Mouse (Mus musculus) granulocyte monocyte progenitor cell, adult 5-6 weeks (primary cell): ENCODE results near the gene Lef1. TPM values are rescaled to one million over a fixed set of nuclear protein-coding genes. Genes with fewer than 3 reads are reported as not detected.

Experiments
- ATAC-seq: replicated peaks from 2 replicates; pipeline ENCODE4 v1.8.0; 2016; ENCODE audit warnings: mild to moderate bottlenecking, moderate TSS enrichment, inconsistent platforms; ENCODE audit not compliant: poor library complexity, severe bottlenecking
- total RNA-seq, 2 experiments: library from RNA; stranded (forward) in 1 of 2; stranded (reverse) in 1 of 2; fragments of 200-712, 200-1000 nt in 1 of 2; fragments of >200 nt in 1 of 2; fragmentation: Nextera tagmentation in 1 of 2; gene quantifications; 2 replicates each; pipeline ENCODE4 v1.2.3; 2014 to 2017

The Lef1 gene
- total RNA-seq, 2 experiments from 2014 or later: not detected

DNA sequence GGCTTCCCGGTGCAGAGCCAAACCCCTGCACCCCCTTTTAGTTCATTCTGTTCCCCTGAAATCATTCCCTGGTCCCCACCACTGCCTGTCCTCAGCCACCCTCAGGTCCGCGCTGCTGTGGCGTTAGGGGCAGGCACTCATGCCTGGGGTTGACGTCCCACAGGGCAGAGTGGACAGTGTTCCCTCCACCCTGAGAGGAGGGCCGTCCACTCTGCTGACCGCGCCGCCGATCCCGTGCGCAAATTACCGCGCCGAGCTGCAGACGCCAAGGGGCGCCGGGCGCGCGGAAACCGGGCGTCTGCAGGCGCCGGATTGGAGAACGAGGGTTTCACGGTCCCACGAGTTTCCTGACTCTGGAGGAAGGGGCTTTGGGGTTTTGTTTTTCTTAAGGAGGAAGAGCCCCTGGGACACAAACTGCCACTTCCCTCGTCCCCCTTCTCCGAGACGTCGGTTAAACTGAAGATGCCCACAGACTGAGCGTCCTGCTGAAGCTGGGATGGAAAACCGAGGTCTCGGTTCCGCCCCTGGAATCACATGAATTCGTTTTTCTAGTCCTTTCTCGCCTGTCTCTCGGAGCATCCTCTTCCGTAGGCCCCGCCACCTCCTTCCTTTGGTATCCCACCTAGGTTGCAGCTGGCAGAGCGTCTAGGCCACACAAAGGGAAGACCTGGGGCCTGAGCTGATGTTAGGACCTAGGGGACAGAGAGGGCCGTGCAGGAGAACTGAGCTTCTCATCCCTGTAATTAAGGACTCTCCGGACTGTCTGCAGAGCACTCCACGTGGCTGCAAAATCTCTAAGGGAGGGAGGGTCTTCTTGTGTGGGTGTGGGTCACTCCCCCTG, 3.6 kb upstream of the Lef1 start:
- ATAC-seq: no peak

DNA sequence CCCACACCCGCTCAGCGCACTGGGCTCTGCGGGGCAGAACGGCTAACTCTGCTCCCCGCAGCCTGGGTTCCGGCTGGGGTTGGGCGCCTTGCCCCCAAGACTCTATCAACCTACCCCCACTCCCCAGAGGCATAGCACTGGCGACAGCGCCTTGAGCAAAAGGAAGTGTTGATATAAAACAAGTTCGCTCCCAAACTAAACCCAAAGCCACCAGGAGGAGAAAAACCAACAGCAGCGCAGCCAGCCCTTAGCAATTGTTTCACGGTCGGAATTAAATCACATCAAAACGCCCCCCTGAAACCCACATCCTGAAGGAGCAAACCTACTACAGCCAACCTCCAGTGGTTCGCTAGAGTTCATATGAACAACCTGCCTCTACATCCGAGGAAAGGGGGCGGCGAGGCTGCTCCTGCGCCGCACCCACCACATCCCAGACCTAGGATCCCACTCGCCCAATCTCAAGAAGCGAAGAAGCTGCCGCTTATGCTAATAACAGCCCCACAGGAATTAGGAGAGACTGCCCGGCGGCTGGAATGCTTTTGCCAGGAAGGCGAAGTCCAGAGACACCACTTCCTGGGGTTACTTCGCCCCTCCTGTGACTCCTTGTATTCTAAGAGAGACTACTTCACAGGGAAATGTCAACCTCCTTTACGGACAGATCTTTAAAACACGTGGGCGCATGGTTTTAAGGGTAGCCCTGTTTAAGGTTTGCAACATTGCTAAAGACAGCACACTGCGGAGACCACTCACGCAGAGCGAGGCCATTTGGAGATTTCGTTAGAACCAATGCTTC, 2.8 kb upstream of the Lef1 start:
- ATAC-seq: no peak

DNA sequence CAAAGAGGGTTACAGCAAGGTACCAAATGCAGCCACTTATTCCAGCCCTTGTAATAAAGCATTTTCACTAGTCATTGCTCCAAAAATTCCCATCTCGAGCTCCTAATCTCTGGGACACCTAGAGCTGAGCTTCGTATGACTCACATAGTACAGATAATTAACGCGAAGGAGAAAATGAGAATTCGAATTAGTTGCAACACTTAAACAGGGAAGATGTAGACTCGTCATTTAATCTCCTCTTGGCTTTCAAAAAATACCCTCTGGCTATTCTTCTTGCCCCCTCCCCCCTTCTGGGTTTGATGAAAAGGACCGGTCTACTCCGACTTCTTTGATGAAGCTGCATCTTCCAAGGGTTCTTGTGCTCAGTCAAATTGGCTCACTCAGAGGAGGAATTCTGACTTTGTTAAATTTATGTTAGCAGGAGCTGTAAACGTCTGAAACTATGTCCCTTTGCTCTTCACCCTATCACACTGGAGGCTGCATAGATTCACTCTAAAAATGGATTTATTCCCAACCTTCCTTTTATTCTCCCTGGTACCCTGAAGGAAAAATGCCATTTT, 2.1 kb upstream of the Lef1 start:
- ATAC-seq: no peak

DNA sequence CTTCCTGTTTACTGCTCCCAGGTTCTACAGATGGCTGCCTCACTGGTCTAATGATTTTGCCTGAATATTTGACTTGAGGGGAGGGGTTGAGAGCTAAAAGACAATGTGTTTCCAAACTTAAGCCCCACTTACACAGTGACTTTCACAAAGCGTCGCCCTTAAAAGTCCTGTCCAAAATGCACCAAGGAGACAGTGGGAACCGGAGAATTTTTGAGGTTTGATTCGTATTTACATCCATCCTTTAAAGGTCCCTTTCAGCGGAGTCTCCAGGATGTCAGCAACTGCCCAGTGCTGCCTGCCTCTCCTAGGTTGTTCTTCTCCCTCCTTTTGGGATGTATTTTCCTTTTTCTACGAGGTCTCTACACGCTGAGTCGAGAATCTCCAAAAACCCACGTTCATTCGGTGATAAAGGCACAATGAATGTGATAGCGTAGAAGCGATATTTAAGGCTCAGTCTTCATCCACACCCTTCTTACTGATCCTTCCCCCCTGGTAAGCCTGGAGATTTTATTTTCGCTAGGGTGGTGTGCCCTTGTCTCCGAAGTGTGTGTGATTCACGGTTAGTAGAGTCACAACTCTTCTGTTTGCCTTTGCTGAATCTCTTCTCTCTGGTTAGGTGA, 1.1 kb upstream of the Lef1 start:
- no peak for ATAC-seq

DNA sequence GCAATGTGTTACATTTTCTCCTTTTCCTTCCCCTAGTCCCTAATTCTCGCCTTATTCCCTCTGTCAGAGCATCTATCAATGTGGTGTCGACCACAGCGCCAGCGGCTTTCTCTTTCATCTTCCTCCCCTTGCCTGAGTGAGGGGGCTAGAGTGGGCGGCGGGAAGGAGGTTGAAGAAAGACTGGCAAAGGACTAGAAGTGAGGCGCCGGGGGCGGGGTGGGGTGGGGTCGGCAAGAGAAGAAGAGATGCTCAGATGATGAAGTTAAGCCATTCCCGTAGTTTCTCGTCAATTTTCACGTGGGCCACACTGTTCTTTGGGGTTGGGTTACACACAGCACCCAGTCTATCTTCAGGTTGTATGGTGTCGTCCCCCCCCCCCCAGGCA, 593 bp upstream of the Lef1 start:
- no peak for ATAC-seq

DNA sequence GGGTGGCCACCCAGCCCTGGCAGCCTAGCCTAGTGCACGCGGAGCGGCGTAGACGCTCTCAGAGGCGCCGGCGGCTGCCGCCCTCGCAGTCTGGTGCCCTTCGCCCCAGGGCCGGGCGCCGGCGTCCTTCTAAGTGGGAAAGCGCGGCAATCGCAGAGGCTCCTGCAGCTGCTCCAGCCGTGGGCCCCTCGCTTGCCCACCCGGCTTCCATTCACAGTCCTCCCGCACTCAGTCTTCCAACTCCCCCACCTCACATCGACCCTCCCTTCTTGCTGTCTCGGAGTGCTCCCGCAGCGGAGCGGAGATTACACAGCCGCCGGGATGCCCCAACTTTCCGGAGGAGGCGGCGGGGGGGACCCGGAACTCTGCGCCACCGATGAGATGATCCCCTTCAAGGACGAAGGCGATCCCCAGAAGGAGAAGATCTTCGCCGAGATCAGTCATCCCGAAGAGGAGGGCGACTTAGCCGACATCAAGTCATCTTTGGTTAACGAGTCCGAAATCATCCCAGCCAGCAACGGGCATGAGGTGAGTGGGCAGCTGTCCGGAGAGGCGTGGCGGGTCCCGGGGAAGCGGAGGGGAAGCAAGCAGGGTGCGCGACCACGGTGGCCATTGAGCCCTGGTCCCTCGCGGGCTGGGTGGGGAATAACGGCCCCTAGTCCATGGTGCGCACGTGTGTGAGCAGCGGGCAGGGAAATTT, 1.0 kb downstream of the Lef1 start:
- peak; percentile 34 for ATAC-seq

DNA sequence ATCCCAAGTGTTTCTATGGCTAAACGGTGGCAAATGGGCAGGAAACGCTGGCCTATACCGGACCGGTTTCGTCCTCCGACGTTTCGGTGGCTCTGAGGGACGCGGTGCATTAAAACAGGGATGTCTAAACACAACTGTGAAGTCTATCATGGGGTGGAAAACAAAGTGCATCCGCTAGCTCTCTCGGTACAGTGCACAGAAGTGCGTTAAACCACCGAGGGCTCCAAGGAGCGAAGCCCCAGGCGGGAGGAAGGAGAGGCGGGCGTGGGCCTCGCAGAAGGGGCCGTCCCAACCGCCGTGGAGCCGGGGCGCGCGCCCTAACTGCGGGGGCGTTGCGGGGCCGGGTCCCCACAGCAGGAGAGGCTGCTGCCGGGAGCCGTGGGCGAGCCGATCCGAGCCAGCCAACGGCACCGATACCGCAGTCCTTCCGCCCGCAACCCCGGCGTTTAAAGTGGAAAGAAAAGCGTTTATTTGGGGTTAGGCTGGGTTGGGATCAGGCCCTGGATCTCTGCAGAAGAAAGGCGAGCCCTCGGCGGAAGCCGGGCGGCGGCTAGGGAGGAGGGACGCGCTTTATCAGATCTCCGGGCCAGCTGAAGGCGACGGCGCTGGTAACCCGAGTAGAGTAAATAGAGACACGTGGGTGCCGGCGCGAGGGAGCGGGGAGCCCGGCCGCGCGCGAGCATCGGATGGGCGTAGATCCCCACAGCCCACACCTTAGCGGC, 1.7 kb downstream of the Lef1 start:
- ATAC-seq: peak; percentile 38

DNA sequence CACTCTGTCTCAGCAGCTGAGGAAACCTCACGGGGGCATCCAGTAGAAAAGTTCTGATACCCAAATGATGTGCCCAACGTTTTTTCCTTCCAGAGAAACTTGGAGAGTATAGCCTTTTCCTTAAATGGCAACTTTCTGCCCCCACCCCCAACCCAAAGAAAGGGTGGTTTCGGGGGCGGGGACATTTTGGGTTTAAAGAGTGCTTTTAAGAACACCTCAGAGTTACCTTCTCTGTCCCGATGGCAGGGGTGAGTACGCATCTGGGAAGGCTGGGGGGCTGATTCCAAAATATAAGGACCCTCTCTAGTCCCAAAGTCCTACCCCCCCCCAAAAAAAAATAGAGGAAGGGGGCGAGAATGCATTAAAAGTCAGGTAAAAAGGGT, 2.3 kb downstream of the Lef1 start:
- ATAC-seq: no peak

DNA sequence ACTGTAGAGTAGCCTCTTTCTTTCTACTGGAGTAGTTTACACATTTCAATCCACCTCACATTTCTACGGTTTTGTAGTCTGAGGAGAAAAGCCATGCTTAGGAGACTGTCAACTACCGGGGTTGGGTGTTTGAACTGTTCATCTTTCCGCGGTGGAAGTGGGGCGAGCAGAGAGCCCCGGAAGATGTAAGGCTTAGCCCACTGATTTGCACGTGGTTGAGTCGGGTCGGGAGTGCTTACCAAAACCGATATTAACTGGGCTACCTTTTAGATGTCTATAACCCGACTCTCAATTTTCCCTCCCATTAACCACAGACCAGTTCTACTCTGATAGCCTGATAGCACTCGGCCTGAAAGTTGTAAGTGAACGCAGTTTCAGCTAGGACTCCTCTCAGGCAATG, 2.8 kb downstream of the Lef1 start:
- no peak for ATAC-seq

DNA sequence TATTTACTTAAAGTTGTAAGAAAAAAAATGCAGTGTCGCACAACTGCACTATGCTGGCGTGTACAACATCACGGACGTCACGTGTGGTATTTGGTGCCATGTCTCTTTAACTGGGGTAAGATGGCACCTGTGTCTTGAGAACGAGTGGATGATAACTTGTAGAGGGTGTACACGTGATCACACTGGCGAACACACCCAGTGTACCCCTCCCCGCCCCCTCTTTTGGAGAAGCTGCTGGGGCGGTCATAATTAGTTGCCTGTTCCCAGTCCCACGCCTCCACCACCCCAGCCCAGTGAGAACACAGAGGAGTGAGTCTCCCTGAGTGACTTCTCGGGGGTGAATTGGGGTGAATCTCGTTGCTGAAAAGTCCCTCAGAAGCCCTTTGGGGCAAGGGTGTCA, 5.8 kb downstream of the Lef1 start:
- no peak for ATAC-seq

DNA sequence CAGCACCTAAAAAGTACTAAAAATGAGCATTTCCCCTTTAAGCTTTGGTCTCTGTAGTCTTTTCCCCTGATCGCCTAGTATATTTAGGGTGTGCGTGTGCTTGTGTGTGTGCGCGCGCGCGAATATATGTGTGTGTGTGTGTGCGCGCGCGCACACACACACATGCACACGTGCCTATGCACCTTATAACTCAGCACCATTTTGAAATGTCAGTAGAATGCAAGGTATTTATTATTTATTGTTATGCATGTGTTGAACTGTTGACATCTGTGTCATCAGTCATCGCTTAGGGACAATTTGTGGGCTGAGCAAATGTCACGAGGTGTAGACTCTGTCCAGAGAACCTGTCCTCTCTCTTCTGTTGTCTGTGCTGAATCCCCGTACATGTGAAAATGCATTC, 7.1 kb downstream of the Lef1 start:
- no peak for ATAC-seq

DNA sequence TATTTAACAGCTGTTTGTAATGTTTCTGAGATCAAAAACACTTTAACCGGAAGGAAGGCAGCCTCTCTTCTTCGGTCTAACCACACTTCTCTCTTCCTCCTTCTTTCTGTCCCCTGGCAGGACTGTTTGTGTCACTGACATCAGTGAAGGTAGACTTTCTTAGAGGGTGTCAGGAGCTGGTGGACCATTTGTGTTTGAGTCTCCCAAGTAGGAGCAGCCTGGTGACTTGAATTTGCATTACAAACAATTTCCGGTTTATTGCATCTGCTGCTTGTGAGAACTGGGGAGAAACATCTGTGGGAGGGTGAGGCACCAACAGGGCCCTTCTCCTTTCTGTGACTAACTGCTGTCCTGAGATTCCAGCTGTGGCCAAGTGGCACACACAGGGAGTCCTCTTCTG, 7.6 kb downstream of the Lef1 start:
- peak; percentile 27; the same call in 1 of the 2 replicates for ATAC-seq

DNA sequence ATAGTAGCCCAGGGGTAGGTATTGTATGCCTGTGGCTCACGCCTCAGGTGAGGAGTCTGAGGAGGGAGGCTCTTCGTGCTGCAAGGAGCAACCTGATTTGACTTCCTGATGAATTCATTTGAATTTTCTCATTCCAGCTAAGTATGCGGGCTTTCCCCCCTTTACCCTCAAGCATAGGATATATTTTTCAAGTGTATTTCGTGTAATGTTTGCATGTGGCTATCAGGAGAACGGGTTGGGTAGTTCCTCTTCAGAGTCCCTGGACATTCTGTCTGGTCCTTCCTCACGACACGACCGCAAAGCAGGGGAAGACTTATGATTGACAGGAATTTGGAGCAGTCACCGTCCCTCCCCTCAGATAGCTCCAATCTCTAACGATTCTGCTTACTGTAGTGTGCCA, 9.2 kb downstream of the Lef1 start:
- ATAC-seq: no peak

DNA sequence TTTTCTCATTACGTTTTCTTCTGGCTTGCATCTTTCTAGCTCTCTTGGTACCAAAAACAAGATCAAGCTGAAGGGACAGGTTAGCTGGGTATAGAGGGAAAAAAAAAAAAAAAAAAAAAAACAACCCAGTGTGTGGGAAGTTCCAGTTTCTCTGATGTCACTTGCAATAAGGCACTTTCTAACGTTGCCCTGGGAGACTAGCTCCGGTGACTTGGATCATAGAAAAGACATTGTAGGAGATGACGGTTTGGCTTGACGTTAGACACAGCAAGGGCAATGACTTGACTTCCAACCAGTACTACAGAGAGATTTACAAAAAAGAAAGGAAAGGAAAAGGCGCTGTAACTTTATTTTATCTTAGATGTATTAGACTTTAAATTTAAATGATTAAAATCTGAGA, 13.2 kb downstream of the Lef1 start:
- no peak for ATAC-seq

DNA sequence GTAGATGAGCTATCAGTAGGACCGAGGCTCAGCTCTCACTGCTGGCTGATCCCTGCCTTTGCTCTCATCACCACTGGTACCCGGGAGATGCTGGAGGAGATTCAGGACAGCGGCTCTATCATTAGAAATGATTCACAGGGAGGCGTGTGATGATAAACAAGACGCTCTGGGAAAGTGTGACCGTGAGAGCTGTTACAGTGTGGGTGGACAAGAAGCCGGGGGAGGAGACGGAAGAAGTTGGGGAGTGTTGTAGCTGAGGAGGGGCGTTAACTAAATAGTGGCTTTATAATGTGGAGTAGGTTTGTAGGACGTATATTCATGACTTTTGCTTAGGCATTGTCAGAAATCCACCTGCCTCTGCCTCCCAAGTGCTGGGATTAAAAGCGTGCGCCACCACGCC, 15.6 kb downstream of the Lef1 start:
- ATAC-seq: no peak

DNA sequence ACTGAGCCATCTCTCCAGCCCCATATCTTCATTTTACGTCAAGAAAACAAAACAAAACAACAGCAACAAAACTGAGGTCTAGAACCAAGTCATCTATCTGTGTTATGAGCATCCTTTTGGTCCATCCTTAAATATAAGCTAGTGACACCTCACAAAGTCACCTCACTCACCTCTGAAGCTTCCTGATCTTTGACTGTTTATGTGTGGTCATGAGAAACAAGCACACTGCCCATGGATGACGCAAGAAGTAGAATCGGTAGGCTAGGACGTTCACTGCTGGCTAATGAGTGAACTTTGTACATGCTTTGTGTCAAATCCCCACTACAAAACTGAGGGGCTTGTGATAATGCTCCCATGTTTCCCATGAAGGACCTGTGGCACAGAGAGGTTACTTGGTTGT, 16.2 kb downstream of the Lef1 start:
- ATAC-seq: no peak

DNA sequence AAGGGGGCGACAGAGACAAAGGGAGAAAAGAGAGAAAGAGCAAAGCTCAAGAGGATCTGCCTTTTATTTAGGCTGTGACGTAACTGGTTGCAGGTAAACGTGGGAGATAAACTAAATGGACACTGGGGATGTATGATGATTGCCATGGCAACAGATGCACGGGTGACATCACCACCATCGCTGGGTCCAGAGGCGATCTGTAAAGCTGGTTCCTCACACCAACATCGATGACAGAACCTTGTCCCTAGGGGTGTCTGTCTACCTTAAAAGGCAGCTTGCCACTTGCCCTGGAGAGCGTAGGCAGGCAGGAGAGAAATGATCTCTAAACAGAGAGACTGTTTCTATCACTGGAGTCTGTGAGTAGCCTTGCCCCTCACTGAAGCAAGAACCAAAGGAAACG, 23.7 kb downstream of the Lef1 start:
- ATAC-seq: no peak

DNA sequence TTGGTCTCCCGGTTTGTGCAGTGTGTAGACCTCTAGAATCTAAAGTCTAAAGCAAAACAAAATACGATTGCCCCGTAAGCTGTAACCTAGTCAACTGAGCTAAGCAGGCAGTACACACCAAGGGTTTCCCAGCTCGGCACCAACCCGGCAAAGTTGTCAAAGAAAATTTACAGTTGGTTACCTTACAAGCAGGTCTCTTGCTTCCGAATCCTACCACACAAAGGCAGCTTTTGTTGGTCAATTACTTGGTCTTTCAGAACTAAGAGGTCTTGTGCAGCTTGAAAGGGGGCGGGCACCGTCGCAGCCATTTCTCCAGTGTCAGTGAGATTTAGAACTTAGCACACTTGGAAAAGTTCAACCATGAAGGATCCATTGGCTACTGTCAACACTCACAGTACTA, 25.2 kb downstream of the Lef1 start:
- ATAC-seq: no peak

DNA sequence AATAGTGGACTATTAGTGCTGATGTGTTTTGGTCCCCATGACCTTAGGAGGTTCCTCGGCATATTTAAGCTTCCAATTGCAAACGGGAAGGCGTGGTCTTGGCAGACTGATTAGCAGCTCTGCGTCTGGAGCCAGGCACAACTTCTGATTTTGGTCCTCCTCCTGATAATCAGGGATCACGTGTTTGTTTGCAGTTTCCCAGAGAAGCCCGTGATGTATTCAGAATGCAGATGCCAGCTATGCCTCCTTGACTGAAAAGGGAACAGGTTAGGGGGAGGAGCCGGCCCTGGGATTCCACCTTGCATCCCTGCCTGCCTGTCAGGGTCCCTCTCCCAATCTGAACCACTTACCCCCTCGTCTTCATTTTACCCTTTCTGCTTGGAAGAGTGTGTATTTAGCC, 26.2 kb downstream of the Lef1 start:
- ATAC-seq: no peak
